8 mouse cellular contexts compared by ENCODE assay signal in the genomic region with DNA sequence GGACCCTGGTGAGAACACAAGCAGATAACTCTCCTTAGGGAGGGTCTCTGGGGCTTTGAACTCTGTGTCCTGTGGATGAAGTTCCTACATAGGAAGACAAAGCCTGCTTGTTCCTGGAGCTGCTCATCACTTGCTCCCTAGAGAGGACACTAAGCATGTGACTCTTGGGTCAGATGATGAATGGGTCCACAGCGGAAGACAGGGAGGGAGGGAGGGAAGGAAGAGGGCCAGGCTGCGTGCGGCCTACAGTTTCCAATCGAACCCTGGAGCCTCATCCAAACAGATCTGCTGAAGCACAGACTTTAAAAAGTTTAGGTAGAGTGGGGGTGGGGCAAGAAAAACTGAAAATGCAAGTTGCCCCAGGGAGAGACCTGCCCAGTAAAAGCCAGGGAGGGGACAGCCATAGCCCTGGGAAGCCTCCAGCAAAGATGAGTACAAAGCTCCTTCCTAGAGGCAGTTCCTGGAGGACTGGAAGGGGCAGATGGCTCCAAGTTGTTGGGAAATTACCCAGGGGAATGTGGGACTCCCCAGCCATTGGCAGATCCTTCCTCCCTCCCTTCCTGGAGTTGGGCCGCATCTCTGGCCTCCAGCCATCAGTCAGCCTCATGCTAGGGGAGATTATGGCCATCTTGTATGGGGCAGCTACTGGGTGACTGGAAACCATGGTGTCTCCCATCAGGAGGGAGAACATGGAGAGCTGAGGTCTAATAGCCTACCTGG. TPM values are rescaled to one million over a fixed set of nuclear protein-coding genes. Genes with fewer than 3 reads are reported as not detected.
DNase-seq lines count a peak whose midpoint lies in the region; ATAC-seq and TF ChIP-seq lines count a peak whose summit lies in the region.

No protein-coding gene starts in this region.

- H3K27me3 ChIP-seq in heart, embryonic 13.5 days (replicated peaks) = no peaks in the 10 kb centered on the region
- no peaks in the 10 kb centered on the region for H3K27me3 ChIP-seq in liver, postnatal 0 days (ENCODE audit: insufficient read depth, low read length)
- H3K27me3 ChIP-seq in forebrain, embryonic 15.5 days = no peaks in the 10 kb centered on the region

- no peak overlapping the region for H3K27ac ChIP-seq in heart, embryonic 13.5 days (replicated peaks)
- peak overlapping the region; percentile 56 for H3K27ac ChIP-seq in liver, postnatal 0 days (ENCODE audit: low read depth)
- H3K27ac ChIP-seq in forebrain, embryonic 15.5 days (replicated peaks) = no peak overlapping the region

- H3K9me3 ChIP-seq in heart, embryonic 13.5 days = no peaks in the 10 kb centered on the region
- H3K9me3 ChIP-seq in liver, postnatal 0 days (ENCODE audit: low read length) = no peaks in the 10 kb centered on the region
- no peaks in the 10 kb centered on the region for H3K9me3 ChIP-seq in forebrain, embryonic 15.5 days

- no peak for TF ChIP-seq EP300 in liver, postnatal 0 days (IDR thresholded peaks at IDR 0.05; ENCODE audit: low read depth)

- no peak for ATAC-seq in heart, embryonic 13.5 days (ENCODE audit: extremely low read depth, insufficient number of reproducible peaks, low FRiP score, low TSS enrichment)
- ATAC-seq in liver, postnatal 0 days = no peak
- ATAC-seq in forebrain, embryonic 15.5 days (replicated peaks) = no peak

- peak; percentile 47 for DNase-seq in adrenal gland, postnatal 14 days
- DNase-seq in adrenal gland, adult 8-10 months = no peak
- peak; percentile 12 for DNase-seq in c-Kit-negative CD71-positive TER-119-positive erythroid progenitor cells, embryonic 14.5 days (ENCODE audit: low read depth, low spot score)
- DNase-seq in liver, postnatal 0 days = peak; percentile 64
- no peak for DNase-seq in layer of hippocampus, postnatal 10 days (ENCODE audit: low spot score in 2 of 2)
- no peak for DNase-seq in left cerebral cortex, adult 18-20 months (ENCODE audit: low spot score in 2 of 2)

- WGBS in heart, embryonic 13.5 days = 78% methylated on average over 5 of the region's 5 CpGs
- 51% methylated on average over 5 of the region's 5 CpGs for WGBS in liver, postnatal 0 days (ENCODE audit: insufficient replicate concordance)
- 87% methylated on average over 5 of the region's 5 CpGs for WGBS in forebrain, embryonic 15.5 days

- peak overlapping the region; percentile 90; the same call in 1 of the 2 replicates for H3K9ac ChIP-seq in heart, embryonic 13.5 days
- H3K9ac ChIP-seq in liver, postnatal 0 days (replicated peaks) = peak overlapping the region; percentile 96; the same call in 1 of the 2 replicates
- no peak overlapping the region for H3K9ac ChIP-seq in forebrain, embryonic 15.5 days (replicated peaks)

- peaks cover 18% of the 10 kb centered on the region for H3K4me1 ChIP-seq in heart, embryonic 13.5 days
- H3K4me1 ChIP-seq in liver, postnatal 0 days (ENCODE audit: insufficient read depth) = peaks cover 42% of the 10 kb centered on the region
- H3K4me1 ChIP-seq in forebrain, embryonic 15.5 days = peaks cover 12% of the 10 kb centered on the region

- H3K4me3 ChIP-seq in heart, embryonic 13.5 days = no peak overlapping the region; the same call in 1 of the 2 replicates
- peak overlapping the region; percentile 97 for H3K4me3 ChIP-seq in liver, postnatal 0 days (ENCODE audit: low read depth, low read length)
- H3K4me3 ChIP-seq in forebrain, embryonic 15.5 days = no peak overlapping the region

- H3K36me3 ChIP-seq in heart, embryonic 13.5 days = peaks cover 33% of the 10 kb centered on the region
- H3K36me3 ChIP-seq in liver, postnatal 0 days (replicated peaks; ENCODE audit: insufficient read depth, low read length) = peaks cover 23% of the 10 kb centered on the region
- H3K36me3 ChIP-seq in forebrain, embryonic 15.5 days = no peaks in the 10 kb centered on the region

- TF ChIP-seq CTCF in liver, postnatal 0 days (IDR thresholded peaks at IDR 0.05; ENCODE audit: low read depth) = no peak

- peak overlapping the region; percentile 80; the same call in 1 of the 2 replicates for H3K4me2 ChIP-seq in heart, embryonic 13.5 days
- H3K4me2 ChIP-seq in liver, postnatal 0 days (ENCODE audit: low read depth, low read length) = peak overlapping the region; percentile 93
- H3K4me2 ChIP-seq in forebrain, embryonic 15.5 days (replicated peaks) = no peak overlapping the region

RNA-seq across cellular contexts. Expression of gene Scly, which starts 1.7 kb away (rescaled TPM):
- total RNA-seq in adrenal gland, postnatal 14 days (2021) = 19.2 and 22.6 TPM in 2 replicates
- 10 to 100 TPM; 31.4 to 42.7 (median 35.8) TPM for total RNA-seq in adrenal gland, adult 8-10 months (2022)
- 12.6 and 15.9 TPM in 2 replicates for polyA plus RNA-seq in heart, embryonic 13.5 days (2015; fragmentation: Nextera tagmentation; extraction: Ambion mirVana)
- polyA plus RNA-seq in liver, postnatal 0 days (2015; fragmentation: Nextera tagmentation; extraction: Ambion mirVana) = 26.3 and 26.5 TPM in 2 replicates
- total RNA-seq in layer of hippocampus, postnatal 10 days (2021) = 10 to 100 TPM; 12.0 to 12.8 TPM
- total RNA-seq in left cerebral cortex, adult 18-20 months (2021) = 10 to 100 TPM; 18.8 to 20.8 TPM
- 7.9 and 9.1 TPM in 2 replicates for polyA plus RNA-seq in forebrain, embryonic 15.5 days (2015; fragmentation: Nextera tagmentation; extraction: Ambion mirVana)

RNA-seq across cellular contexts. Expression of gene Espnl, which starts 22.0 kb away (rescaled TPM):
- 0.08 TPM in 1 of 2 replicates, not detected in the other for total RNA-seq in adrenal gland, postnatal 14 days (2021)
- total RNA-seq in adrenal gland, adult 8-10 months (2022) = under 1 TPM in 3 of 4 experiments, not detected in 1; 0.09 to 0.25 (median 0.21) TPM
- 0.07 TPM in 1 of 2 replicates, not detected in the other for polyA plus RNA-seq in heart, embryonic 13.5 days (2015; fragmentation: Nextera tagmentation; extraction: Ambion mirVana)
- 0.04 TPM in 1 of 2 replicates, not detected in the other for polyA plus RNA-seq in liver, postnatal 0 days (2015; fragmentation: Nextera tagmentation; extraction: Ambion mirVana)
- under 1 TPM; 0.07 to 0.09 TPM for total RNA-seq in layer of hippocampus, postnatal 10 days (2021)
- total RNA-seq in left cerebral cortex, adult 18-20 months (2021) = under 1 TPM; 0.16 to 0.26 TPM
- polyA plus RNA-seq in forebrain, embryonic 15.5 days (2015; fragmentation: Nextera tagmentation; extraction: Ambion mirVana) = 0.06 and 0.10 TPM in 2 replicates

RNA-seq across cellular contexts. Expression of gene Ube2f, which starts 49.8 kb away (rescaled TPM):
- total RNA-seq in adrenal gland, postnatal 14 days (2021) = 70.5 and 85.1 TPM in 2 replicates
- total RNA-seq in adrenal gland, adult 8-10 months (2022) = 10 to 100 TPM; 57.7 to 87.7 (median 71.3) TPM
- 61.2 and 64.8 TPM in 2 replicates for polyA plus RNA-seq in heart, embryonic 13.5 days (2015; fragmentation: Nextera tagmentation; extraction: Ambion mirVana)
- 49.1 and 53.0 TPM in 2 replicates for polyA plus RNA-seq in liver, postnatal 0 days (2015; fragmentation: Nextera tagmentation; extraction: Ambion mirVana)
- total RNA-seq in layer of hippocampus, postnatal 10 days (2021) = 10 to 100 TPM; 49.6 to 55.2 TPM
- 10 to 100 TPM; 57.6 to 57.9 TPM for total RNA-seq in left cerebral cortex, adult 18-20 months (2021)
- 68.7 and 70.3 TPM in 2 replicates for polyA plus RNA-seq in forebrain, embryonic 15.5 days (2015; fragmentation: Nextera tagmentation; extraction: Ambion mirVana)

RNA-seq across cellular contexts. Expression of gene Klhl30, which starts 50.9 kb away (rescaled TPM):
- total RNA-seq in adrenal gland, postnatal 14 days (2021) = 0.37 and 0.71 TPM in 2 replicates
- total RNA-seq in adrenal gland, adult 8-10 months (2022) = 1 to 10 TPM; 2.2 to 3.0 (median 2.5) TPM
- 43.7 and 48.6 TPM in 2 replicates for polyA plus RNA-seq in heart, embryonic 13.5 days (2015; fragmentation: Nextera tagmentation; extraction: Ambion mirVana)
- polyA plus RNA-seq in liver, postnatal 0 days (2015; fragmentation: Nextera tagmentation; extraction: Ambion mirVana) = 0.06 and 0.12 TPM in 2 replicates
- total RNA-seq in layer of hippocampus, postnatal 10 days (2021) = not detected
- under 1 TPM; 0.26 to 0.30 TPM for total RNA-seq in left cerebral cortex, adult 18-20 months (2021)
- polyA plus RNA-seq in forebrain, embryonic 15.5 days (2015; fragmentation: Nextera tagmentation; extraction: Ambion mirVana) = 0.08 TPM in 1 of 2 replicates, not detected in the other

Comparison
In these comparisons a context has a peak if more than half of its experiments do, and no peak if none do; other contexts are left out.
1. DNase-seq: peak in adrenal gland, postnatal 14 days (single experiment), c-Kit-negative CD71-positive TER-119-positive erythroid progenitor cells, embryonic 14.5 days (single experiment) and liver, postnatal 0 days (single experiment); none in adrenal gland, adult 8-10 months (single experiment), layer of hippocampus, postnatal 10 days (0 of 2) and left cerebral cortex, adult 18-20 months (0 of 2).